Mouse (Mus musculus): Measurements from ENCODE around the gene Pepd. TPM values are rescaled to one million over a fixed set of nuclear protein-coding genes. Genes with fewer than 3 reads are reported as not detected.
A peak's percentile ranks its signal among the peaks of the same experiment; 100 is the strongest.

The Pepd gene
- polyA plus RNA-seq, 1 experiment from 2014 or later: 72.3 TPM

GRCm38 (mm10) chr7:34988488-34988887, 76.3 kb downstream of the Pepd start:
- 75% methylated on average over 3 of the region's 3 CpGs for WGBS
- Histone ChIP-seq H3K4me1 (ENCODE audit: control insufficient read depth, insufficient read depth, low read length) (peaks cover 14% of the 10 kb centered on the region), H3K4me2 (ENCODE audit: low read depth, low read length) (no peak overlapping the region), H3K36me3 (ENCODE audit: control insufficient read depth, insufficient read depth, low read length) (no peaks in the 10 kb centered on the region), H3K9ac (ENCODE audit: low read depth, low read length) (no peak overlapping the region), H3K27ac (replicated peaks; ENCODE audit: low read depth, low read length) (no peak overlapping the region), H3K9me3 (ENCODE audit: control insufficient read depth, low read length) (no peaks in the 10 kb centered on the region), H3K27me3 (replicated peaks; ENCODE audit: control insufficient read depth, insufficient read depth, low read length) (no peaks in the 10 kb centered on the region), H3K4me3 (ENCODE audit: low read depth, low read length) (no peak overlapping the region)
- DNase-seq (ENCODE audit: low spot score) (no peak), ATAC-seq (ENCODE audit: low read depth) (no peak)

DNA sequence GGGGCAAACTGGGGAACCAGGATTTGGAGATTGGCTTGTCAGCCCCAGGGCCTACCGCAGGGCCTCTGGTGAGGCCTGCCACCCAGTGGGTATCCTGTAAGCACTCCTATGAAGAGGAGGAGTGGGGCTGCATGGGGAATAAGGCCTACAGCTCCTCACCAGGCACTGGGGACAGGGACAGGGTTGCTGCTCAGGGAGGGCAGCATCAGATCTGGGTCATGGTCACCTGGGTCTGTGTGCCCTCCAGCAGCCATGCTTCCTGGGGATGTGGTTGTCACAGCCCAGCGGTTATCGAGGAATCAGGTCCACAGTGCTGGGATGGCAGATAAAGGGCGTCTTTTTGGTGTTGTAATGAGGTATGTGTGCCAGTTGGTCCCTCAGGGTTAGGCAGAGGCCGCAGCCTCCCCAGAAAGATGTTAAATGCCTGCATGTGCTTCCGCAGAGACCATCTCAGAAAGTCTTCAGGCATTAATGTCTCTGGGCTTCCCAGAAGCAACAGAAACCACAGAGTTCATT, 79.6 kb downstream of the Pepd start:
- no peak for ATAC-seq (ENCODE audit: low read depth)
- H3K4me3 ChIP-seq (ENCODE audit: low read depth, low read length): no peak overlapping the region
- H3K27ac ChIP-seq (replicated peaks; ENCODE audit: low read depth, low read length): no peak overlapping the region
- H3K4me2 ChIP-seq (ENCODE audit: low read depth, low read length): no peak overlapping the region
- no peak for DNase-seq (ENCODE audit: low spot score)
- WGBS: 81% methylated on average over 6 of the region's 6 CpGs
- H3K4me1 ChIP-seq (ENCODE audit: control insufficient read depth, insufficient read depth, low read length): peaks cover 8% of the 10 kb centered on the region
- H3K27me3 ChIP-seq (replicated peaks; ENCODE audit: control insufficient read depth, insufficient read depth, low read length): no peaks in the 10 kb centered on the region
- no peak overlapping the region for H3K9ac ChIP-seq (ENCODE audit: low read depth, low read length)
- no peaks in the 10 kb centered on the region for H3K9me3 ChIP-seq (ENCODE audit: control insufficient read depth, low read length)
- no peaks in the 10 kb centered on the region for H3K36me3 ChIP-seq (ENCODE audit: control insufficient read depth, insufficient read depth, low read length)

GRCm38 (mm10) chr7:34992766-34993165, 80.6 kb downstream of the Pepd start:
- no peak for ATAC-seq (ENCODE audit: low read depth)
- no peak overlapping the region for H3K9ac ChIP-seq (ENCODE audit: low read depth, low read length)
- no peak overlapping the region for H3K4me2 ChIP-seq (ENCODE audit: low read depth, low read length)
- peaks cover 10% of the 10 kb centered on the region; the same call in 1 of the 2 replicates for H3K4me1 ChIP-seq (ENCODE audit: control insufficient read depth, insufficient read depth, low read length)
- H3K9me3 ChIP-seq (ENCODE audit: control insufficient read depth, low read length): no peaks in the 10 kb centered on the region
- H3K36me3 ChIP-seq (ENCODE audit: control insufficient read depth, insufficient read depth, low read length): no peaks in the 10 kb centered on the region
- H3K4me3 ChIP-seq (ENCODE audit: low read depth, low read length): no peak overlapping the region
- no peaks in the 10 kb centered on the region for H3K27me3 ChIP-seq (replicated peaks; ENCODE audit: control insufficient read depth, insufficient read depth, low read length)
- no peak for DNase-seq (ENCODE audit: low spot score)
- H3K27ac ChIP-seq (replicated peaks; ENCODE audit: low read depth, low read length): no peak overlapping the region
- WGBS: 91% methylated on average over 3 of the region's 3 CpGs

DNA sequence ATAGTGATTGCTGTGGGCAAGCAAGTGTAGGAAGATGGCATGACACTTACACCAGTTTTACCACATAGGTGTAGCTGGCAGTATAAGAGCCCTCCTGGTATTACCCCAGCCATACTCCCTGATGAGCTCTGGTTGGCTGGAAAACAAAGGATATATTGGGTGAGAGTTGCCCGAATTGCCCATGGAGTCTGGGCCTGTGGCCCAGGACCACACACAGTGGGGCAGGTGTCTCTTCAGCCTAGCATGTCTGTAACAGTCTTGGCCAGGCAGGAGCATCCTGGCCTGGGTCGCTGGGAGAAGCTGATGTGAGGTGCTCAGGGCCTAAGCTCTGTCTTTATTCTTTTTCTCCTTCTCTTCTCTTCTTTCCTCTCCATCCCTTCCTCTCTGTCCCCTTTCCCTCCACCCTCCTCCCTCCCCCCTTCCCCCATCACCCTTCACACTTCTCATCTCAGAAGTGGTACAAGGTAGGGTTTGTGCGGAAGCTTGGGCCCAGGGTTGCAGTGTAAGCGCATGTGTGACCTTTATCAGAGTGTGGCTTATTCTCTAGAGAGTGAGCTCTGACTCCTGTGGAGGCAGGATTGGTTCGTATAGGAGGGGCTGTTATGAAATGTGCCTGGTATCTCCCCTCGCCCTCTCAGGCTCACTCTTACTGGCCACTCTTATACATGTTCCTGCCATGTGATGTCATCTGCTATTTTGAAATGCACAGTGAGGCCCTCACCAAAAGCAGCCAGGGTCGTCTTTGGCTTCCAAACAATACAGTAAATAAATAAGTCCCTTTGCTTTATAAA, 83.9 kb downstream of the Pepd start:
- Histone ChIP-seq H3K9me3 (ENCODE audit: control insufficient read depth, low read length) (no peaks in the 10 kb centered on the region), H3K4me3 (ENCODE audit: low read depth, low read length) (no peak overlapping the region), H3K27me3 (replicated peaks; ENCODE audit: control insufficient read depth, insufficient read depth, low read length) (no peaks in the 10 kb centered on the region), H3K4me1 (ENCODE audit: control insufficient read depth, insufficient read depth, low read length) (peaks cover 13% of the 10 kb centered on the region; the same call in 1 of the 2 replicates), H3K36me3 (ENCODE audit: control insufficient read depth, insufficient read depth, low read length) (no peaks in the 10 kb centered on the region), H3K4me2 (ENCODE audit: low read depth, low read length) (no peak overlapping the region), H3K9ac (ENCODE audit: low read depth, low read length) (no peak overlapping the region), H3K27ac (replicated peaks; ENCODE audit: low read depth, low read length) (no peak overlapping the region)
- 74% methylated on average over 7 of the region's 7 CpGs for WGBS
- DNase-seq (ENCODE audit: low spot score): no peak
- ATAC-seq (ENCODE audit: low read depth): no peak

- Histone ChIP-seq H3K27ac (replicated peaks; ENCODE audit: low read depth, low read length) (no peak overlapping the region), H3K4me3 (ENCODE audit: low read depth, low read length) (no peak overlapping the region), H3K36me3 (ENCODE audit: control insufficient read depth, insufficient read depth, low read length) (no peaks in the 10 kb centered on the region), H3K4me1 (ENCODE audit: control insufficient read depth, insufficient read depth, low read length) (peaks cover 13% of the 10 kb centered on the region; the same call in 1 of the 2 replicates), H3K27me3 (replicated peaks; ENCODE audit: control insufficient read depth, insufficient read depth, low read length) (no peaks in the 10 kb centered on the region), H3K9ac (ENCODE audit: low read depth, low read length) (no peak overlapping the region), H3K9me3 (ENCODE audit: control insufficient read depth, low read length) (no peaks in the 10 kb centered on the region), H3K4me2 (ENCODE audit: low read depth, low read length) (no peak overlapping the region)
- ATAC-seq (ENCODE audit: low read depth) (no peak), DNase-seq (ENCODE audit: low spot score) (no peak)
- 35% methylated on average over 6 of the region's 6 CpGs for WGBS
Measured at GRCm38 (mm10) chr7:35000839-35001238, 88.7 kb downstream of the Pepd start.

DNA sequence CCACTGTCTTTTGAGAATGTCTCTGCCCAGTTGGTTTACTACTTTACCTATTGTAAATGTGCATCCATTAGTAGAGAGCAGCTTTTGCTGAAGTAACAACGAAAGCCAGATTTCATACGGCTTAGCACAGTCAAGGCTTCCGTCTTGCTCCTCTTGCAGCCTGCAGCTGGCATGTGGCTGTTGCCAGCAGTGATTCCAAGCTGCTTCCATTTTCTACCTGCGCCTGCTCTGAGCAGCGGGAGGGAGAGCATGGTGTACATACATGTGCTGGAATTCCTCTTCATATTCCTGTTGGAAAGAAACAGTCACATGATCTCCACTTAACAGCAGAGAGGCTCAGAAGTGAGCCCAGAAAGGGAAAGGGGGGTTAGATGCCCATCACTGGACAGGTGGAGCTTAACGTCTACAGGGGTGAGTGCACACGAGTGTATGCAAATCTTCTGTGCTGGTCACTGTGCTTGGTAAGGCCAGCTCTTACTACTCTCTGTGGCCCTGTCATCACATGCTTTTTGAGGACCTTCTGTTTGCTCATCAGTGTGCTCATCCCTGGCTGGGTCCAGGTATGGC, 91.1 kb downstream of the Pepd start:
- H3K36me3 ChIP-seq (ENCODE audit: control insufficient read depth, insufficient read depth, low read length): no peaks in the 10 kb centered on the region
- H3K27me3 ChIP-seq (replicated peaks; ENCODE audit: control insufficient read depth, insufficient read depth, low read length): no peaks in the 10 kb centered on the region
- H3K4me2 ChIP-seq (ENCODE audit: low read depth, low read length): no peak overlapping the region
- no peak for ATAC-seq (ENCODE audit: low read depth)
- no peaks in the 10 kb centered on the region for H3K9me3 ChIP-seq (ENCODE audit: control insufficient read depth, low read length)
- no peak overlapping the region for H3K4me3 ChIP-seq (ENCODE audit: low read depth, low read length)
- DNase-seq (ENCODE audit: low spot score): no peak
- H3K4me1 ChIP-seq (ENCODE audit: control insufficient read depth, insufficient read depth, low read length): no peaks in the 10 kb centered on the region
- no peak overlapping the region for H3K27ac ChIP-seq (replicated peaks; ENCODE audit: low read depth, low read length)
- WGBS: 69% methylated on average over 7 of the region's 7 CpGs
- no peak overlapping the region for H3K9ac ChIP-seq (ENCODE audit: low read depth, low read length)

GRCm38 (mm10) chr7:35006661-35007060, 94.5 kb downstream of the Pepd start:
- no peak for DNase-seq (ENCODE audit: low spot score)
- H3K36me3 ChIP-seq (ENCODE audit: control insufficient read depth, insufficient read depth, low read length): no peaks in the 10 kb centered on the region

DNA sequence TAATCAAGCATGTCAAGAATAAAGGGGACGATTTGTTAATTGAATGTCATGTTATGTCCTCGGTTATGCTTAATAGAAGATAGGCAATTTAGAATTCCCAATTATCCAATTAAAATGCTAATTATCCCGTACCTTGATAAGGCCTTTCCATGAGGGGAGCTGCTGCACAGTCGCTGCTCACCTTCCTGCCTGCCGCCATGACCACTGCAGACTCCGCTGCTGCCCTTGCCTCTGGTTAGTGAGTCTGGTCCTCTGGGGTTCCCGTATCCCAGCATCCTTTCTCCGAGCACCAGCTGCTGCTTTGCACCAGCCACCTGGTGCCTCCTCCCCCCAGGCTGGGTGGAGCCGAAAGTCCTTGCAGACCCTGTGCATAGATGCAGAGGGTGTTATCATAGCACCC, 101.0 kb downstream of the Pepd start:
- Histone ChIP-seq H3K9ac (ENCODE audit: low read depth, low read length) (no peak overlapping the region), H3K4me2 (ENCODE audit: low read depth, low read length) (no peak overlapping the region), H3K4me3 (ENCODE audit: low read depth, low read length) (no peak overlapping the region), H3K9me3 (ENCODE audit: control insufficient read depth, low read length) (no peaks in the 10 kb centered on the region), H3K4me1 (ENCODE audit: control insufficient read depth, insufficient read depth, low read length) (no peaks in the 10 kb centered on the region), H3K27me3 (replicated peaks; ENCODE audit: control insufficient read depth, insufficient read depth, low read length) (no peaks in the 10 kb centered on the region), H3K36me3 (ENCODE audit: control insufficient read depth, insufficient read depth, low read length) (no peaks in the 10 kb centered on the region), H3K27ac (replicated peaks; ENCODE audit: low read depth, low read length) (no peak overlapping the region)
- ATAC-seq (ENCODE audit: low read depth) (peak; percentile 26; the same call in 1 of the 2 replicates), DNase-seq (ENCODE audit: low spot score) (no peak)
- WGBS: 66% methylated on average over 9 of the region's 9 CpGs

More at GRCm38 (mm10) chr7:35006661-35007060, 94.5 kb downstream of the Pepd start:
- Histone ChIP-seq H3K4me3 (ENCODE audit: low read depth, low read length) (no peak overlapping the region), H3K4me2 (ENCODE audit: low read depth, low read length) (no peak overlapping the region), H3K27ac (replicated peaks; ENCODE audit: low read depth, low read length) (no peak overlapping the region), H3K9ac (ENCODE audit: low read depth, low read length) (no peak overlapping the region), H3K4me1 (ENCODE audit: control insufficient read depth, insufficient read depth, low read length) (no peaks in the 10 kb centered on the region), H3K27me3 (replicated peaks; ENCODE audit: control insufficient read depth, insufficient read depth, low read length) (no peaks in the 10 kb centered on the region), H3K9me3 (ENCODE audit: control insufficient read depth, low read length) (no peaks in the 10 kb centered on the region)
- WGBS: 82% methylated on average over 7 of the region's 7 CpGs
- ATAC-seq (ENCODE audit: low read depth): no peak

Data from embryonic facial prominence, embryonic 14.5 days (tissue).